8 mouse cellular contexts compared by ENCODE assay signal in genomic region chrX:71491931-71492633, GRCm38 (mm10). TPM values are rescaled to one million over a fixed set of nuclear protein-coding genes. Genes with fewer than 3 reads are reported as not detected.
A peak's percentile ranks its signal among the peaks of the same experiment; 100 is the strongest.
DNase-seq lines count a peak whose midpoint lies in the region; ATAC-seq and TF ChIP-seq lines count a peak whose summit lies in the region.

No protein-coding gene starts in this region.

- no peaks in the 10 kb centered on the region for H3K36me3 ChIP-seq in forebrain, postnatal 0 days (ENCODE audit: insufficient read depth)
- H3K36me3 ChIP-seq in liver, embryonic 14.5 days (replicated peaks; ENCODE audit: control insufficient read depth, insufficient read depth, low read depth): no peaks in the 10 kb centered on the region

- TF ChIP-seq EP300 in liver, embryonic 14.5 days (IDR thresholded peaks at IDR 0.05; ENCODE audit: low read depth): no peak

- no peaks in the 10 kb centered on the region for H3K27me3 ChIP-seq in forebrain, postnatal 0 days (ENCODE audit: insufficient read depth, low read length)
- no peaks in the 10 kb centered on the region for H3K27me3 ChIP-seq in liver, embryonic 14.5 days (ENCODE audit: control insufficient read depth, insufficient read depth, low read length)

- H3K4me2 ChIP-seq in forebrain, postnatal 0 days (ENCODE audit: low read depth): peak overlapping the region; percentile 70
- peak overlapping the region; percentile 81 for H3K4me2 ChIP-seq in liver, embryonic 14.5 days (ENCODE audit: low read depth)

- 27% methylated on average over 17 of the region's 17 CpGs for WGBS in forebrain, postnatal 0 days
- WGBS in liver, embryonic 14.5 days (ENCODE audit: insufficient replicate concordance): 17% methylated on average over 17 of the region's 17 CpGs

- H3K4me1 ChIP-seq in forebrain, postnatal 0 days (ENCODE audit: insufficient read depth): no peaks in the 10 kb centered on the region
- H3K4me1 ChIP-seq in liver, embryonic 14.5 days (replicated peaks; ENCODE audit: control insufficient read depth in 2 of 2, insufficient read depth in 2 of 2, low read length in 1 of 2): peaks cover 5 to 9% of the 10 kb centered on the region in 2 experiments; a peak in 3 of 4 replicates

- DNase-seq in layer of hippocampus, postnatal 10 days (ENCODE audit: low spot score in 2 of 2): peak; percentile 6 to 15
- no peak for DNase-seq in layer of hippocampus, adult 8-10 months (ENCODE audit: low spot score in 2 of 2)
- peak; percentile 8 for DNase-seq in brain, embryonic 18.5 days (ENCODE audit: low read depth, low spot score)
- no peak for DNase-seq in forebrain, postnatal 0 days
- no peak for DNase-seq in liver, embryonic 14.5 days (ENCODE audit: low read depth in 3 of 3, low spot score in 3 of 3)
- DNase-seq in right cerebral cortex, postnatal 4 days: no peak
- no peak for DNase-seq in embryo, embryonic 10 days (ENCODE audit: low spot score)
- no peak for DNase-seq in ovary, adult 18-20 months (ENCODE audit: low spot score)

- peak overlapping the region; percentile 91 for H3K27ac ChIP-seq in forebrain, postnatal 0 days (ENCODE audit: low read depth, low read length)
- peak overlapping the region; percentile 50 for H3K27ac ChIP-seq in liver, embryonic 14.5 days

- no peak for TF ChIP-seq CTCF in forebrain, postnatal 0 days (IDR thresholded peaks at IDR 0.05; ENCODE audit: low read depth)
- TF ChIP-seq CTCF in liver, embryonic 14.5 days (IDR thresholded peaks at IDR 0.05; ENCODE audit: low read depth): no peak

- peak overlapping the region; percentile 50 for H3K4me3 ChIP-seq in forebrain, postnatal 0 days (ENCODE audit: low read depth, low read length)
- H3K4me3 ChIP-seq in liver, embryonic 14.5 days (ENCODE audit: insufficient read depth in 1 of 2, low read depth in 2 of 2, low read length in 2 of 2): peak overlapping the region; percentile 69 to 95

- peak overlapping the region; percentile 73 for H3K9ac ChIP-seq in forebrain, postnatal 0 days
- peak overlapping the region; percentile 81 for H3K9ac ChIP-seq in liver, embryonic 14.5 days (replicated peaks)

- H3K9me3 ChIP-seq in forebrain, postnatal 0 days (ENCODE audit: low read length): no peaks in the 10 kb centered on the region
- no peaks in the 10 kb centered on the region for H3K9me3 ChIP-seq in liver, embryonic 14.5 days (ENCODE audit: control insufficient read depth, low read length)

- ATAC-seq in forebrain, postnatal 0 days: peak; percentile 60
- ATAC-seq in liver, embryonic 14.5 days (ENCODE audit: insufficient read depth): peak; percentile 66

RNA-seq across cellular contexts. Expression of gene Cd99l2, which starts 0.6 kb away (rescaled TPM):
- 10 to 100 TPM; 67.3 to 70.6 TPM for total RNA-seq in layer of hippocampus, postnatal 10 days (2021)
- 10 to 100 TPM; 51.3 to 57.8 (median 56.4) TPM for total RNA-seq in layer of hippocampus, adult 8-10 months (2022)
- total RNA-seq in forebrain, postnatal 0 days (2014; rRNA removed): 83.2 and 94.8 TPM in 2 replicates
- polyA plus RNA-seq in forebrain, postnatal 0 days (2015; fragmentation: Nextera tagmentation; extraction: Ambion mirVana): 45.6 and 61.1 TPM in 2 replicates
- polyA plus RNA-seq in liver, embryonic 14.5 days (2012; rRNA removed): 5.7 and 7.2 TPM in 2 replicates
- 7.2 and 9.7 TPM in 2 replicates for polyA plus RNA-seq in liver, embryonic 14.5 days (2014; fragmentation: Nextera tagmentation; extraction: Ambion mirVana)

Comparison
In these comparisons a context has a peak if more than half of its experiments do, and no peak if none do; other contexts are left out.
1. DNase-seq: peak in layer of hippocampus, postnatal 10 days (2 of 2) and brain, embryonic 18.5 days (single experiment); none in layer of hippocampus, adult 8-10 months (0 of 2), forebrain, postnatal 0 days (single experiment), liver, embryonic 14.5 days (0 of 3), right cerebral cortex, postnatal 4 days (single experiment), embryo, embryonic 10 days (single experiment) and ovary, adult 18-20 months (single experiment).